Mouse (Mus musculus) megakaryocyte progenitor cell, adult 5-6 weeks (primary cell): ENCODE results near the gene Timeless. TPM values are rescaled to one million over a fixed set of nuclear protein-coding genes. Genes with fewer than 3 reads are reported as not detected.
"Not testable (repeated sequence)": the region's sequence is repeated elsewhere in the genome, so short reads cannot be mapped to it uniquely, and the experiment has no call there.

ENCODE experiments used
- ATAC-seq: replicated peaks from 2 replicates; pipeline ENCODE4 v1.8.0; 2016; ENCODE audit warnings: mild to moderate bottlenecking, moderate TSS enrichment, inconsistent platforms; ENCODE audit not compliant: poor library complexity
- total RNA-seq, 2 experiments: library from RNA; stranded (forward) in 1 of 2; stranded (reverse) in 1 of 2; fragments of 157-497, 149-512 nt in 1 of 2; fragments of 200-1000 nt in 1 of 2; gene quantifications; 2 replicates each; pipeline versions ENCODE4 v1.2.3 to v1.2.4; 2015 to 2017

Gene Timeless
- total RNA-seq, 2 experiments from 2014 or later, result 33.8 to 70.4 TPM

DNA sequence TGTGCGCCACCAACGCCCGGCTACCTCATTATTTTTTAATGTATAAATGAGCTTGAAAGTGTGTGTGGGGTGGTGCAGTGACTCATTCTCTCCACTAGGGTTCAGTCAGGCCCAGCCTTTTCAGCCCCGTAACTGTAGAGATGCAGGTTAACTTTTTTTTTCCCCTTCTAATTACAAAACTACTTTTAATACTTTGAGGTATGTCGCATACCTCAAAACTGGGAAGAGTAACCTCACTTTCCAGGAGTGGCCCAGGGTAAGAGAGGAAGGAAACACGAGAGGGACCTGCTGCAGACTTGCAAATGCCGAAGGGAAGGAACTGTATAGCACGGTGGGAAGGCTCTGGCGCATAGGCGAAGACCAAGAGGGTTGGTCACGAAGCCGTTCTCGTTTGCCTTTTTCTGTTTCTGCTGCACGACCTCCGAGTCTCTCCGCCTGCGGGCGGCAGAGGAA lies 19.0 kb upstream of the Timeless start:
- peak; percentile 67 for ATAC-seq

DNA sequence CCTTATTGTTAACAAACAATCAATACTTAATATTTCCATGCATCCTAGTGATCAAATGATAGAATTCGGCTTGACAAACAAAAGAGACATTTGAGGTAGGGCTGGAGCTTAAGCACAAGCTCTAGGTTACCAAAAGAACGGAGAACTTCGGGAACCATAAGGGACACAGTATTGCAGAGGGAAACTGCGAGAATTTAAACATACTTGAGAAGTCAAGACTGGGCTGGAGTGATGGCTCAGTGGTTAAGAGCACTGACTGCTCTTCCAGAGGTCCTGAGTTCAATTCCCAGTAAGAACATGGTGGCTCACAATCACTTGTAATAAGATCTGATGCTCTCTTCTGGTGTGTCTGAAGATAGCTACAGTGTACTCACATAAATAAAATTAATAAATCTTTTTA lies 17.8 kb upstream of the Timeless start:
- not testable (repeated sequence) for ATAC-seq

GRCm38 (mm10) chr10:128214981-128215380 lies 16.9 kb upstream of the Timeless start:
- ATAC-seq, result no peak

DNA sequence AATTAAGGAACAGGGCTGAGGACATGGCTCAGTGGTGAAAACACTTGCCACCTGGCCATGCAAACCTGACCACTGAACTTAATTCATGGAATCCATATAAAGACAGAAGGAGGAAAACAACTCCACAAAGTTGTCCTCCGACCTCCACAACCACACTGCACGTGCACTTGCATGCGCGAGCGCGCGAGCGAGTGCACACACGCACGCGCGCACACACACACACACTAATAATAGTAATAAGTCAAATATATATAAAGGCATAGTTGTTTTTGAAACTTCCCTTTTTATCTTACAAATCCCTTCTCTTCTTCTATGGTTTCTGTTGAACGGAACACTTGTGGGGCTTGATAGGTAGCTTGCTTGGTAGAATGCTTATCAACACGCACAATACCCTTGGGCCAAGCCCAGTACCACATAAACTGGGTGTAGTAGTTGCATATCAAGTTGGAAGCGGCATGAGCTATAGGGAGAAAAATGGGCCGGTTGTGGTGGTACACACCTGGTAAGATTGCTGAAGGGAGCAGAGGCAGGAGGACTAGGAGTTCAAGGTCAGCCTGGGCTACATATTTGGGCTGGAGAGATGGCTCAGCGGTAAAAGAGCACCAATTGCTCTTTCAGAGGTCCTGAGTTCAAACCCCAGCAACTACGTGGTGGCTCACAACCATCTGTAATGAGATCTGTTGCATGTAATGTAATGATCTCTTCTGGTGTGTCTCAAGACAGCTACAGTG lies 13.3 kb upstream of the Timeless start:
- peak; percentile 93 for ATAC-seq

- no peak for ATAC-seq
Measured at GRCm38 (mm10) chr10:128221533-128222286, 10.2 kb upstream of the Timeless start.

DNA sequence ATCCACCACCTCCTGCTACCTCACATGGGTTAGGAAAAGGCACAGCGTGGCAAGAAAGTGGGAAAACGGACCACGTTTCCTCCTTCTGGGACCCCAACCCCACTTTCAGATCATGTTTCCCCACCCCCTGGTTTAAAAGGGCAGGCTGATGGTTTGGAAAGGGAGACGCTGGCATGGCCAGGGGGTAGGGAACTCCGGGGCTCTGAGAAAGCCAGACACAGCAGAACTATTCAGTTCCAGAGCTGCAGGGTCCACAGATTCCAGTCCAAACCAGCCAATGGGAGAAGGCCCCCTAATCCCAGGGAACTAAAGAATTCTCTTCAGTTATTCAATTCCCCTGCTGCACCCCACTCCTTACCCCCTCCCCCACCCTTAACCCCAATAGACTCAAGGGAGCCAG lies 6.8 kb upstream of the Timeless start:
- ATAC-seq, result no peak

DNA sequence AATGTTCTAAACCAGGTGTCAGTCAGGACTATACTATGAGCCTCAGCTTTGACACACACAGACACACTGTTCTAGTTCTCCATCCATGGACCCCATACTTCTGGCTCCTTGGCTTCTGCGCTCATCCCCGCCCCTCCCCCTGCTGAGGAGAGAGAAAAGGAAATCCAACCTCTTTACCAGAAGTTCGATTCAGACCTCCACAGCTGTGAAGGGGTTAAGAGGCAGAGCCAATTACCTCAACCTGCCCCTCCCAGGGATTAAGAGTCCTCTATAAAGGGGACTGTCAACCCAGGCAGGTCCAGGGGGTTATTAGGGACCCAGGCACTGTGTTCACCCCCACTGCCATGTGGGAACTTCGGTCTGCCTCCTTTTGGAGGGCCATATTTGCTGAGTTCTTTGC lies 6.3 kb upstream of the Timeless start, which contains the start of gene Mip:
Gene Mip, plus strand, starts transcription at position 301 of the 400 bp plus-strand sequence.
- no peak for ATAC-seq

GRCm38 (mm10) chr10:128227592-128227991 lies 4.3 kb upstream of the Timeless start:
- peak; percentile 13; the same call in 1 of the 2 replicates for ATAC-seq

DNA sequence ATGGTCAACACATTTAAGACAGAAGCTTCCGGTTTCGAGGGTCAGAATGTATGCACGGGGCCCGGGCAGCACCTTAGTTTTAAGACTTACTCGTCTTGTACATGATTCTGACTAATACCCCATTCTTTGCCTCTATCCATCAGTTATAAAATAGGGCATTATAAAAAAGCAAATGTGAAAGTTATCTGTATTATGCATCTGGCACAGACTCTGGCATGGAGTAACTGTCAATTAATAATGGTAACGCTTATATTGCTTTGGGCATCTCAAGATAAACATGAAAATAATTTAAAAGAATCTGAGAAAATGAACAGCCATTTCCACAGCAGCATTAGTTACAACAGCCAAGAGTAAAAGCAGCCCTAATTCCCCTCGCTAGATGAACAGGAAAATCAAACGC lies 3.9 kb upstream of the Timeless start:
- ATAC-seq, result no peak

DNA sequence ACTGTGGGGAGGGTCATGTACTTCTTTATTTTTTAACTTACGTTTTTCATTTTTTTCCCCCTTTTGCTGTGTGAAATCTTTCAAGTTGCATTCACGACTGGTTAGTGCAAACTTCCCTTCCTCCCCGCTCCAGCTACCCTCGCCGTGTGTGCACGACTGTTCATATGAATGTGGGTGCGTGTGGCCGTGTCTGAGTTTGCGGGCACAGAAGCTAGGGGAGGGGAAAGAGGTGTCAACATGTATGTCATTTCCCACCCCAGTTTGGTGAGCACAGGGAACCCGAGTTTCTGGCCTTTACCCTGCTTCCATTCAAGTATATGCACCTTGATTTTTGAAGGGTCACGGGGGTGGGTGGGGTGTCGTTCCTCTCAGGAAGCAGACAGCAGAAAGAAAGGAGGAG lies 1.3 kb upstream of the Timeless start:
- ATAC-seq, result no peak

DNA sequence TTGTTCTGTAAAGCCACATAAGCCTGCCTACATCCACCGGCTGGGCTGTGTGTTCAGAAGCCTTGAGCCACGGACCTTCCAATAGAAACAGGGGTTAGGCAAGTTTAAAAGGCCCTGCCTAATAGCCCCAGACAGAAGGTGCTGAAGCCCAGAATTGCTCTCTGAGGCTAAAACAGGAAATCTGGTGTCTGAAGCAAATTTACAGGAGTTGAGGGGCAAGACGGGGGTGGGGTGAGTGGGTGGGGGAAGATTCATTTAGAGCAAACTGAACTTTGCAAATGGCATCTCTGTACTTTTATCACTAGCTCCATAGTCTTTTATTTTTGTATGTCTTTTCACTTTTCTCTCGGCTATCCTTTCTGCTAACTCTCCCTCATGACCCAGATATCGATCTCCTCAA lies 719 bp upstream of the Timeless start:
- ATAC-seq, result 0 out of 2 replicates have a peak, but pooled peaks have one; percentile 8

- ATAC-seq, result peak; percentile 59
Measured at GRCm38 (mm10) chr10:128232420-128232985, 638 bp downstream of the Timeless start.

- no peak for ATAC-seq
Measured at GRCm38 (mm10) chr10:128236321-128236720, 4.5 kb downstream of the Timeless start.

DNA sequence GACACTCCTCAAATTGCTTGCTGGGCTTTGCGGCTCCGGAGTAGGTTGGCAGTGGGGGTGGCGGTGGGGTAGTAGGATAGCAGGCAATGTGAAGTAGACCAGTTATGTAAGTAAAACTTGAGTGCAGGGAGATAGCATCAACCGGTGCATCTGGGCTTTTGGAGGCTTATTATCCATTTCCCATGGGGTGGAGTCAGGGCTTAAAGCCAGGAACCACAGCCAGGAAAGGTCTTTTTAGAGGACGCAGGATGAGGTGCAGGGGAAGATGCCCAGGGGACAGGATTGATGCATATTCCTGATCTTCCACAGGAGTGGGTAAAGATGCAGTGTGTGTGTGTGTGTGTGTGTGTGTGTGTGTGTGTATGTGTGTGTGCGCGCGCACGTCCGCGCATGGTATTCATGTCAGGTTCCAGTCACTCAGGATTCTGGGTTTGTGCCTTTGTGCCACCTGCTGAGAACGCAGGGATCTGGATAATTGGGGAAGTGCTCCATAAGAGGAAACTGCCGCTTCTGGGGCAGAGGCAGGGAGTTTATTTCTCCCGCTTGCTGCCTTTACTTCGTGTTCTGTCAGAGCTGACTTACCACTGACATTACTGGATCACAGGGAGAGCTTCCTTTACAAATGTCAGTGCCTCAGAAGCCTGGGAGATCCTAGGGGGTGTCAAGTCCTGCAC lies 6.1 kb downstream of the Timeless start:
- ATAC-seq, result peak; percentile 41

GRCm38 (mm10) chr10:128239140-128239539 lies 7.3 kb downstream of the Timeless start:
- no peak for ATAC-seq

DNA sequence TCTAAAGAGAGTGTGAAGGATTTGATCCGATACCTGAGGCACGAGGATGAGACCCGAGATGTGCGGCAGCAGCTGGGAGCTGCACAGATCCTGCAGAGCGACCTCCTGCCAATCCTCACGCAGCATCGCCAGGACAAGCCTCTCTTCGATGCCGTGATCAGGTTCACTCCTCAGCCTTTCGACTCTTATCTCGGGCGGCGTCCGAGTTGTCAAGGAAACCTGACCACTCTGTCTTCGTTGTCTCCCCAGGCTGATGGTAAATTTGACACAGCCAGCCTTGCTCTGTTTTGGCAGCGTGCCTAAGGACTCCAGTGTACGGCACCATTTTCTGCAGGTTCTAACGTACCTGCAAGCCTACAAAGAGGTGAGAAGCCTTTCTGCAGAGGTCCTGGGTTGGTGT lies 8.3 kb downstream of the Timeless start:
- peak; percentile 72 for ATAC-seq

DNA sequence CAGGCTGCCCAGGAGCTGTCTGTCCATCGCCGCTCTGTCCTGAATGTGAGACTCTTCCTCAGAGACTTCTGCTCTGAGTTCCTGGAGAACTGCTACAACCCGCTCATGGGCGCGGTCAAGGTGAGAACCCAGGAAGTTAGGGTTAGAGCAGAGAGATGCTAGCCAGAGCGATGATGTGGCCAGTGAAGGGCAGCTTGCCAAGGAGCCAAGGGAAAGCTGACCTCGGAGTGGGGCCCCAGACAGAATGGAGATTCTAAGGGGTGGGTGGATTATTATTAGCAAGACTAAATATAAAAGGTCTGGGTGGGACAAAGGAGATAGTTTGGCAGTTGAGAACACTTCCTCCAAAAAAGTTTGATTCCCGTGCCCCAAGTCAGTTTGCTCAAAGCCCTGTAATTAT lies 11.4 kb downstream of the Timeless start:
- no peak for ATAC-seq

DNA sequence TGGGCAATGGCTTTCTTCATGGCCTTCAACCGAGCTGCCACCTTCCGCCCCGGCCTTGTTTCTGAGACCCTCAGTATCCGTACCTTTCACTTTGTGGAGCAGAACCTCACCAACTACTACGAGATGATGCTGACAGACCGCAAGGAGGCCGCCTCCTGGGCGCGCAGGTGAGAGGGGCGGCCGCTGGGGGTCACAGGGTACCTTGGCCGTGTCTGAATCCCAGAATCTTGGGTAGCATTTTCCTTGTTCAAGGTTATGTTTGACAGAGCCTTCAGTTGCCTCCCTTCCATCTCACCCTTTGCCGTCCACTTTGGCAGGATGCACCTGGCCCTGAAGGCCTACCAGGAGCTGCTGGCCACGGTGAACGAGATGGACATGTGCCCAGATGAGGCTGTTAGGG lies 12.3 kb downstream of the Timeless start:
- ATAC-seq, result no peak

GRCm38 (mm10) chr10:128247020-128247732 lies 15.3 kb downstream of the Timeless start:
- ATAC-seq, result no peak

- peak; percentile 11; the same call in 1 of the 2 replicates for ATAC-seq
Measured at GRCm38 (mm10) chr10:128250565-128250964, 18.7 kb downstream of the Timeless start.
